Mouse (Mus musculus) liver, postnatal 0 days (tissue): Measurements from ENCODE around the gene Srsf4. TPM values are rescaled to one million over a fixed set of nuclear protein-coding genes. Genes with fewer than 3 reads are reported as not detected.

Source experiments
- ATAC-seq: fragments of 200-750 bp; cut with Nextera tagmentation; 2 replicates; pipeline ENCODE4 v1.8.0; 2017; ENCODE audit warnings: mild to moderate bottlenecking, moderate library complexity
- DNase-seq: peaks from one replicate; pipeline ENCODE4 v3.0.0-alpha.2; 2016
- H3K27ac ChIP-seq: fragments of 300-500 bp; sonication (generic); 2 replicates; pipeline ENCODE4 v1.5.1; 2014; ENCODE audit warnings: antibody characterized with exemption, moderate library complexity, mild to moderate bottlenecking, low read depth
- H3K27me3 ChIP-seq: fragments of 300-500 bp; sonication (generic); 2 replicates; pipeline ENCODE4 v1.6.1; 2014; ENCODE audit warnings: low read length, control low read depth, mixed read lengths; ENCODE audit not compliant: insufficient read depth
- H3K36me3 ChIP-seq: fragments of 300-500 bp; sonication (generic); replicated peaks from 2 replicates; pipeline ENCODE4 v1.6.1; 2014; ENCODE audit warnings: mild to moderate bottlenecking, control low read depth, low read length, moderate library complexity, mixed read lengths; ENCODE audit not compliant: insufficient read depth
- H3K4me1 ChIP-seq: fragments of 300-500 bp; sonication (generic); 2 replicates; pipeline ENCODE4 v1.6.1; 2014; ENCODE audit warnings: antibody characterized with exemption, mild to moderate bottlenecking, control low read depth; ENCODE audit not compliant: insufficient read depth
- H3K4me2 ChIP-seq: fragments of 300-500 bp; sonication (generic); 2 replicates; pipeline ENCODE4 v1.6.1; 2014; ENCODE audit warnings: low read depth, mild to moderate bottlenecking, low read length, moderate library complexity, mixed read lengths
- H3K4me3 ChIP-seq: fragments of 300-500 bp; sonication (generic); 2 replicates; pipeline ENCODE4 v1.5.1; 2014; ENCODE audit warnings: low read depth, low read length
- H3K9ac ChIP-seq: fragments of 300-500 bp; sonication (generic); replicated peaks from 2 replicates; pipeline ENCODE4 v1.6.1; 2014; ENCODE audit warnings: mild to moderate bottlenecking, moderate library complexity
- H3K9me3 ChIP-seq: fragments of 300-500 bp; sonication (generic); 2 replicates; pipeline ENCODE4 v1.6.1; 2016; ENCODE audit warnings: mild to moderate bottlenecking, control low read depth, low read length, mixed read lengths
- CTCF ChIP-seq: sonication (generic); IDR thresholded peaks from 2 replicates; pipeline ENCODE4 v1.5.1; 2016; ENCODE audit warnings: antibody characterized with exemption, low read depth
- EP300 ChIP-seq: IDR thresholded peaks from 2 replicates; pipeline ENCODE4 v1.6.1; 2016; ENCODE audit warnings: antibody characterized with exemption, low read depth, mild to moderate bottlenecking
- WGBS: fragments of 180-500 bp; shearing (Covaris S2); extraction: QIAGEN DNeasy Blood & Tissue Kit; methylation state at CpG from one replicate; pipeline ENCODE4 v1.1.7; 2014; ENCODE audit not compliant: insufficient replicate concordance; 5-methylcytosine and 5-hydroxymethylcytosine counted together
- polyA plus RNA-seq: library from polyadenylated mRNA; unstranded; fragments of >200 nt; fragmentation: Nextera tagmentation; extraction: Ambion mirVana; gene quantifications from 2 replicates; pipeline ENCODE4 v1.2.1, GENCODE M21; 2015

Srsf4 gene
- polyA plus RNA-seq, 1 experiment from 2014 or later: 37.5 TPM

- Histone ChIP-seq H3K9me3 (no peaks in the 10 kb centered on the region), H3K27ac (peak overlapping the region; percentile 82), H3K36me3 (peaks cover 78% of the 10 kb centered on the region), H3K4me3 (no peak overlapping the region), H3K4me1 (peaks cover 9% of the 10 kb centered on the region), H3K27me3 (no peaks in the 10 kb centered on the region), H3K4me2 (no peak overlapping the region), H3K9ac (no peak overlapping the region)
- DNase-seq: no peak
- TF ChIP-seq EP300: no peak
- no peak for TF ChIP-seq CTCF
- peak; percentile 5; the same call in 1 of the 2 replicates for ATAC-seq
- WGBS: 79% methylated on average over 5 of the region's 5 CpGs
Observed at GRCm38 (mm10) chr4:131897109-131897508, 23.7 kb downstream of the Srsf4 start.

GRCm38 (mm10) chr4:131897787-131898186 lies 24.4 kb downstream of the Srsf4 start:
- Histone ChIP-seq H3K9me3 (no peaks in the 10 kb centered on the region), H3K4me3 (no peak overlapping the region), H3K36me3 (peaks cover 78% of the 10 kb centered on the region), H3K4me2 (no peak overlapping the region), H3K9ac (no peak overlapping the region), H3K27ac (peak overlapping the region; percentile 82), H3K27me3 (no peaks in the 10 kb centered on the region), H3K4me1 (peaks cover 9% of the 10 kb centered on the region)
- peak; percentile 50 for DNase-seq
- TF ChIP-seq EP300 (peak; percentile 75), CTCF (no peak)
- ATAC-seq: peak; percentile 97
- whole genome bisulfite sequencing: 70% methylated on average over 8 of the region's 8 CpGs

GRCm38 (mm10) chr4:131898503-131899179 lies 25.2 kb downstream of the Srsf4 start:
- 82% methylated on average over 12 of the region's 12 CpGs for WGBS
- DNase-seq: no peak
- no peak overlapping the region for H3K9ac ChIP-seq
- no peak for TF ChIP-seq CTCF
- TF ChIP-seq EP300: no peak
- peaks cover 69% of the 10 kb centered on the region for H3K36me3 ChIP-seq
- no peak for ATAC-seq
- no peak overlapping the region for H3K4me2 ChIP-seq
- H3K9me3 ChIP-seq: no peaks in the 10 kb centered on the region
- H3K27ac ChIP-seq: peak overlapping the region; percentile 82
- no peaks in the 10 kb centered on the region for H3K27me3 ChIP-seq
- peaks cover 9% of the 10 kb centered on the region for H3K4me1 ChIP-seq
- no peak overlapping the region for H3K4me3 ChIP-seq

GRCm38 (mm10) chr4:131899180-131899554 lies 25.8 kb downstream of the Srsf4 start:
- TF ChIP-seq CTCF (no peak), EP300 (no peak)
- Histone ChIP-seq H3K4me3 (no peak overlapping the region), H3K4me2 (no peak overlapping the region), H3K9me3 (no peaks in the 10 kb centered on the region), H3K27me3 (no peaks in the 10 kb centered on the region), H3K27ac (peak overlapping the region; percentile 82), H3K36me3 (peaks cover 67% of the 10 kb centered on the region), H3K4me1 (peaks cover 9% of the 10 kb centered on the region), H3K9ac (no peak overlapping the region)
- ATAC-seq: no peak
- DNase-seq: peak; percentile 48
- WGBS: 76% methylated on average over 6 of the region's 6 CpGs

GRCm38 (mm10) chr4:131901090-131901489 lies 27.7 kb downstream of the Srsf4 start:
- Histone ChIP-seq H3K9me3 (no peaks in the 10 kb centered on the region), H3K27ac (no peak overlapping the region), H3K36me3 (peaks cover 57% of the 10 kb centered on the region), H3K27me3 (no peaks in the 10 kb centered on the region), H3K4me3 (no peak overlapping the region), H3K4me1 (peaks cover 9% of the 10 kb centered on the region), H3K4me2 (no peak overlapping the region), H3K9ac (no peak overlapping the region)
- DNase-seq: no peak
- WGBS: 93% methylated on average over 15 of the region's 15 CpGs
- TF ChIP-seq EP300 (no peak), CTCF (no peak)
- no peak for ATAC-seq

- no peak overlapping the region for H3K4me2 ChIP-seq
- ATAC-seq: peak; percentile 46; the same call in 1 of the 2 replicates
- H3K27me3 ChIP-seq: no peaks in the 10 kb centered on the region
- no peak overlapping the region for H3K27ac ChIP-seq
- H3K9me3 ChIP-seq: no peaks in the 10 kb centered on the region; the same call in 1 of the 2 replicates
- 64% methylated on average over 8 of the region's 8 CpGs for WGBS
- H3K36me3 ChIP-seq: peaks cover 36% of the 10 kb centered on the region
- peak; percentile 59 for DNase-seq
- TF ChIP-seq EP300 (no peak), CTCF (peak; percentile 72)
- no peak overlapping the region for H3K9ac ChIP-seq
- no peak overlapping the region for H3K4me3 ChIP-seq
- H3K4me1 ChIP-seq: no peaks in the 10 kb centered on the region
Observed at GRCm38 (mm10) chr4:131904478-131904877, 31.1 kb downstream of the Srsf4 start.
